Mouse (Mus musculus) layer of hippocampus, postnatal 25 days (tissue): ENCODE data around the gene Dnmbp. TPM values are rescaled to one million over a fixed set of nuclear protein-coding genes. Genes with fewer than 3 reads are reported as not detected.
"Not testable (repeated sequence)": the region's sequence is repeated elsewhere in the genome, so short reads cannot be mapped to it uniquely, and the experiment has no call there.

Experiments
- DNase-seq, 2 experiments: peaks; one replicate each; pipeline ENCODE4 v3.0.0; 2022; ENCODE audit warnings: mixed read lengths in 2 of 2, low spot score in 1 of 2; ENCODE audit errors: extremely low spot score in 1 of 2
- total RNA-seq, 2 experiments: library from RNA; stranded (reverse); gene quantifications; 2 replicates each; pipeline ENCODE4 v1.2.3; 2021

Gene Dnmbp
- 1 to 10 TPM; 8.7 to 9.7 TPM for total RNA-seq

GRCm38 (mm10) chr19:43939769-43940689 is at the start of gene Dnmbp:
Dnmbp (minus strand) TSS chr19:43940191.
- DNase-seq = peak; percentile 78 to 91

- no peak for DNase-seq
Measured at GRCm38 (mm10) chr19:43986069-43986794, 46.2 kb upstream of the Dnmbp start, which contains the start of gene Cpn1. Cpn1 (minus strand) TSS chr19:43986556.

- DNase-seq = no peak
Measured at GRCm38 (mm10) chr19:43981992-43982391, 42.0 kb upstream of the Dnmbp start.

- no peak for DNase-seq
Measured at GRCm38 (mm10) chr19:43980711-43981110, 40.7 kb upstream of the Dnmbp start.

GRCm38 (mm10) chr19:43977799-43978198 is 37.8 kb upstream of the Dnmbp start:
- DNase-seq = no peak

- no peak for DNase-seq
Measured at GRCm38 (mm10) chr19:43976661-43977060, 36.7 kb upstream of the Dnmbp start.

- no peak for DNase-seq
Measured at GRCm38 (mm10) chr19:43974221-43974620, 34.2 kb upstream of the Dnmbp start.

GRCm38 (mm10) chr19:43973711-43974110 is 33.7 kb upstream of the Dnmbp start:
- DNase-seq = no peak

- no peak for DNase-seq
Measured at GRCm38 (mm10) chr19:43972129-43972528, 32.1 kb upstream of the Dnmbp start.

GRCm38 (mm10) chr19:43968436-43969026 is 28.5 kb upstream of the Dnmbp start:
- no peak for DNase-seq

GRCm38 (mm10) chr19:43966481-43966880 is 26.5 kb upstream of the Dnmbp start:
- DNase-seq = no peak

GRCm38 (mm10) chr19:43965496-43966085 is 25.6 kb upstream of the Dnmbp start:
- DNase-seq = no peak

- DNase-seq = no peak
Measured at GRCm38 (mm10) chr19:43962795-43963194, 22.8 kb upstream of the Dnmbp start.

- DNase-seq = no peak
Measured at GRCm38 (mm10) chr19:43961185-43961584, 21.2 kb upstream of the Dnmbp start.

GRCm38 (mm10) chr19:43960014-43960413 is 20.0 kb upstream of the Dnmbp start:
- no peak for DNase-seq

- peak; percentile 59 to 80 for DNase-seq
Measured at GRCm38 (mm10) chr19:43959162-43959561, 19.2 kb upstream of the Dnmbp start.

GRCm38 (mm10) chr19:43957881-43958280 is 17.9 kb upstream of the Dnmbp start:
- peak in 1 of 2 experiments; percentile 14 for DNase-seq

- no peak for DNase-seq
Measured at GRCm38 (mm10) chr19:43957402-43957801, 17.4 kb upstream of the Dnmbp start.

GRCm38 (mm10) chr19:43955266-43955665 is 15.3 kb upstream of the Dnmbp start:
- DNase-seq = no peak

GRCm38 (mm10) chr19:43954864-43955263 is 14.9 kb upstream of the Dnmbp start:
- DNase-seq = no peak

- DNase-seq = not testable (repeated sequence)
Measured at GRCm38 (mm10) chr19:43952936-43953335, 12.9 kb upstream of the Dnmbp start.
